Mouse (Mus musculus) kidney, embryonic 14.5 days (tissue): ENCODE data around the gene Cntnap5c. TPM values are rescaled to one million over a fixed set of nuclear protein-coding genes. Genes with fewer than 3 reads are reported as not detected.
"Not testable (repeated sequence)": the region's sequence is repeated elsewhere in the genome, so short reads cannot be mapped to it uniquely, and the experiment has no call there.

Experiments
- ATAC-seq: fragments of 200-750 bp; cut with Nextera tagmentation; 2 replicates; pipeline ENCODE4 v1.8.0; 2017; ENCODE audit warnings: moderate number of reproducible peaks, mild to moderate bottlenecking, moderate TSS enrichment, moderate library complexity; ENCODE audit not compliant: low FRiP score, low TSS enrichment
- H3K27ac ChIP-seq: fragments of 300-500 bp; sonication (generic); 2 replicates; pipeline ENCODE4 v1.5.1; 2014; ENCODE audit warnings: low read depth, mild to moderate bottlenecking, low read length, moderate library complexity, mixed read lengths
- H3K27me3 ChIP-seq: fragments of 300-500 bp; sonication (generic); 2 replicates; pipeline ENCODE4 v1.6.1; 2014; ENCODE audit warnings: mild to moderate bottlenecking, low read length; ENCODE audit not compliant: control insufficient read depth, insufficient read depth
- H3K36me3 ChIP-seq: fragments of 300-500 bp; sonication (generic); 2 replicates; pipeline ENCODE4 v1.6.1; 2014; ENCODE audit warnings: low read length, mixed read lengths; ENCODE audit not compliant: control insufficient read depth, insufficient read depth
- H3K4me1 ChIP-seq: fragments of 300-500 bp; sonication (generic); 2 replicates; pipeline ENCODE4 v1.6.1; 2014; ENCODE audit warnings: low read length, mixed read lengths; ENCODE audit not compliant: control insufficient read depth, insufficient read depth
- H3K4me2 ChIP-seq: fragments of 300-500 bp; sonication (generic); replicated peaks from 2 replicates; pipeline ENCODE4 v1.6.1; 2014; ENCODE audit warnings: low read depth, mild to moderate bottlenecking, low read length
- H3K4me3 ChIP-seq: fragments of 300-500 bp; sonication (generic); 2 replicates; pipeline ENCODE4 v1.5.1; 2014; ENCODE audit warnings: mild to moderate bottlenecking, low read length
- H3K9ac ChIP-seq: fragments of 300-500 bp; sonication (generic); 2 replicates; pipeline ENCODE4 v1.6.1; 2014; ENCODE audit warnings: low read depth, mild to moderate bottlenecking, low read length, moderate library complexity
- H3K9me3 ChIP-seq: fragments of 300-500 bp; sonication (generic); 2 replicates; pipeline ENCODE4 v1.6.1; 2016; ENCODE audit warnings: low read length; ENCODE audit not compliant: control insufficient read depth
- WGBS: fragments of 180-500 bp; shearing (Covaris S2); extraction: QIAGEN DNeasy Blood & Tissue Kit; methylation state at CpG from one replicate; pipeline ENCODE4 v1.1.7; 2014; 5-methylcytosine and 5-hydroxymethylcytosine counted together
- polyA plus RNA-seq: library from polyadenylated mRNA; unstranded; fragments of >200 nt; fragmentation: Nextera tagmentation; extraction: Ambion mirVana; gene quantifications from 2 replicates; pipeline ENCODE4 v1.2.1, GENCODE M21; 2014

Gene Cntnap5c
- polyA plus RNA-seq, 1 experiment from 2014 or later, result 0.05 TPM

GRCm38 (mm10) chr17:57799414-57799985, 30.1 kb downstream of the Cntnap5c start:
- no peaks in the 10 kb centered on the region for H3K4me1 ChIP-seq
- 70% methylated on average over 3 of the region's 3 CpGs for WGBS
- ATAC-seq, result no peak
- no peak overlapping the region for H3K9ac ChIP-seq
- no peaks in the 10 kb centered on the region for H3K27me3 ChIP-seq
- no peak overlapping the region for H3K27ac ChIP-seq
- H3K4me3 ChIP-seq, result no peak overlapping the region
- H3K36me3 ChIP-seq, result no peaks in the 10 kb centered on the region
- no peaks in the 10 kb centered on the region for H3K9me3 ChIP-seq
- no peak overlapping the region for H3K4me2 ChIP-seq

- Histone ChIP-seq H3K27me3 (no peaks in the 10 kb centered on the region), H3K27ac (no peak overlapping the region), H3K9me3 (no peaks in the 10 kb centered on the region), H3K9ac (no peak overlapping the region), H3K4me1 (no peaks in the 10 kb centered on the region), H3K36me3 (no peaks in the 10 kb centered on the region), H3K4me3 (no peak overlapping the region), H3K4me2 (no peak overlapping the region)
- 82% methylated on average over 1 of the region's 1 CpGs for WGBS
- no peak for ATAC-seq
Measured at GRCm38 (mm10) chr17:57801180-57801579, 31.8 kb downstream of the Cntnap5c start.

- ATAC-seq, result no peak
- Histone ChIP-seq H3K4me1 (no peaks in the 10 kb centered on the region), H3K9me3 (no peaks in the 10 kb centered on the region), H3K27me3 (no peaks in the 10 kb centered on the region), H3K4me2 (no peak overlapping the region), H3K4me3 (no peak overlapping the region), H3K36me3 (no peaks in the 10 kb centered on the region), H3K9ac (no peak overlapping the region), H3K27ac (no peak overlapping the region)
Measured at GRCm38 (mm10) chr17:57837090-57837971, 68.0 kb downstream of the Cntnap5c start.

- not testable (repeated sequence) for H3K4me3 ChIP-seq, ATAC-seq, H3K9ac ChIP-seq, H3K27ac ChIP-seq, H3K4me1 ChIP-seq, H3K4me2 ChIP-seq, H3K27me3 ChIP-seq, H3K36me3 ChIP-seq, H3K9me3 ChIP-seq
- WGBS, result no CpG with 5 or more reads among the region's 4 CpGs
Measured at GRCm38 (mm10) chr17:57855811-57856210, 86.4 kb downstream of the Cntnap5c start.

GRCm38 (mm10) chr17:57865996-57866395, 96.6 kb downstream of the Cntnap5c start:
- Histone ChIP-seq H3K36me3 (no peaks in the 10 kb centered on the region), H3K27ac (no peak overlapping the region), H3K9me3 (no peaks in the 10 kb centered on the region), H3K27me3 (no peaks in the 10 kb centered on the region), H3K9ac (no peak overlapping the region), H3K4me2 (no peak overlapping the region), H3K4me3 (no peak overlapping the region), H3K4me1 (no peaks in the 10 kb centered on the region)
- no peak for ATAC-seq

GRCm38 (mm10) chr17:57887742-57888389, 118.5 kb downstream of the Cntnap5c start:
- H3K4me1 ChIP-seq, result no peaks in the 10 kb centered on the region
- no peaks in the 10 kb centered on the region for H3K9me3 ChIP-seq
- H3K36me3 ChIP-seq, result no peaks in the 10 kb centered on the region
- H3K4me3 ChIP-seq, result no peak overlapping the region
- 77% methylated on average over 4 of the region's 4 CpGs for WGBS
- H3K27me3 ChIP-seq, result no peaks in the 10 kb centered on the region
- 0 out of 2 replicates have a peak, but pooled peaks have one; percentile 12 for ATAC-seq
- no peak overlapping the region for H3K27ac ChIP-seq
- H3K9ac ChIP-seq, result no peak overlapping the region
- no peak overlapping the region for H3K4me2 ChIP-seq

GRCm38 (mm10) chr17:57911770-57912293, 142.5 kb downstream of the Cntnap5c start:
- H3K9me3 ChIP-seq, result no peaks in the 10 kb centered on the region
- H3K4me2 ChIP-seq, result no peak overlapping the region
- no peak overlapping the region for H3K27ac ChIP-seq
- no peaks in the 10 kb centered on the region for H3K4me1 ChIP-seq
- H3K27me3 ChIP-seq, result no peaks in the 10 kb centered on the region
- H3K4me3 ChIP-seq, result no peak overlapping the region
- H3K36me3 ChIP-seq, result no peaks in the 10 kb centered on the region
- no peak for ATAC-seq
- no peak overlapping the region for H3K9ac ChIP-seq

GRCm38 (mm10) chr17:57984230-57984629, 214.9 kb downstream of the Cntnap5c start:
- Histone ChIP-seq H3K4me2 (no peak overlapping the region), H3K9me3 (no peaks in the 10 kb centered on the region), H3K27ac (no peak overlapping the region), H3K36me3 (no peaks in the 10 kb centered on the region), H3K4me1 (no peaks in the 10 kb centered on the region), H3K9ac (no peak overlapping the region), H3K27me3 (no peaks in the 10 kb centered on the region), H3K4me3 (no peak overlapping the region)
- WGBS, result 79% methylated on average over 3 of the region's 3 CpGs
- no peak for ATAC-seq

- H3K36me3 ChIP-seq, result no peaks in the 10 kb centered on the region
- H3K9me3 ChIP-seq, result no peaks in the 10 kb centered on the region
- H3K4me3 ChIP-seq, result no peak overlapping the region
- H3K4me2 ChIP-seq, result no peak overlapping the region
- H3K27ac ChIP-seq, result no peak overlapping the region
- no peak overlapping the region for H3K9ac ChIP-seq
- WGBS, result 53% methylated on average over 2 of the region's 2 CpGs
- H3K27me3 ChIP-seq, result no peaks in the 10 kb centered on the region
- ATAC-seq, result no peak
- no peaks in the 10 kb centered on the region for H3K4me1 ChIP-seq
Measured at GRCm38 (mm10) chr17:57988420-57988819, 219.1 kb downstream of the Cntnap5c start.
